Mouse (Mus musculus): ENCODE results near the gene Nckap5. TPM values are rescaled to one million over a fixed set of nuclear protein-coding genes. Genes with fewer than 3 reads are reported as not detected.

Nckap5 gene
- polyA plus RNA-seq, 1 experiment = 50.4 TPM

DNA sequence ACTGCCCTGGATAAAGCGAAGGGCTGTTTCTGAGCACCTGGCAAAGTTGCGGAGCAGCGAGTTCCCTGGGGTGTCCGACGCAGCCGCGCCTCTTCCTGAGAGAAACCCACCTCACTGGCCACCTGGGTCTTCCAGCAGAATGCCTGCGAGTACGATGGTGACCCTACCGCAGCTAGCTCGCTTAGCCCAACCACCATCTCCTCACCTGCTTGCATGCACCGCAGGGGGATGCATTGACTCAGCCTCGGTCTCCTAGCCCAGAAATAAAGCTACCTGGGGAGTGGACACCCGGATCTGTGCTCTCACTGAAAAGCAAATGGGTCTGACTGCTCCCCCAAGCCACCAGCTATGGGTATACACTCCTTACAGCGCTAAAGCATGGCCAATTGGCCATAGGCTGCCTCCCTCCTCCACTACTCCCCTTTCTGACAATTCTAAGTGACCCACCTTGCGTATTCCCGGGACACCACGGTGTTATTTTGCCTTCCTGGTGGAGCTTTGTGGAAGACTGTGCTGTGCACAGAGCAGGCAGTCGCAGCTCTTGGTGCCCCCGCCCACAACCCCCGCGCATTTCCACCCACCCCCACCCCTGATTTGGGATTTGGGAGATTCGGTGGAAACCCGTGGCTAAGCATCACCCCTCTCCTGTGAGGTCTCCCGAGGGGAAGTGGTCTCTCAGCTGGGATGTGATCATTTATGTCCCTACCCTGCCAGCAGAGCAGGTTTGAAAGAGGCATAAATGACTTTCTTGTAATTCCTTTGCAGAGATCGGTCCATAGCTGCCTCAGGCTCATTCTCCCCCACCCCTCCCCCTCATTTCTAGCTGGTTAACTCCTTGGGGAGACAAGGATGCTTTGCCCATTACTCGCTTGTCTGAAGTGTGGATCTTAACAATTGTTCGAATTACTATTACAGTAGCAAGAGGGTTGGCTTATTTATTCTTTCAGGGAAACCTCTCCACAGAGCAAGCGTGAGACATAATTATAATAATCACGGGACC is 917.7 kb downstream of the Nckap5 start, which contains the start of gene Lypd1:
Lypd1 (minus strand) TSS at position 501 of the 1,000 bp plus-strand sequence.
- no peak for TF ChIP-seq CTCF (IDR thresholded peaks at IDR 0.05; ENCODE audit: insufficient read depth, low read length)
- TF ChIP-seq POLR2A (IDR thresholded peaks at IDR 0.05; ENCODE audit: borderline replicate concordance, extremely low read depth, low read depth, low read length) = no peak
- Histone ChIP-seq H3K4me1 (ENCODE audit: control insufficient read depth, insufficient read depth, low read length) (peaks cover 4% of the 10 kb centered on the region; the same call in 1 of the 2 replicates), H3K4me3 (replicated peaks; ENCODE audit: extremely low read depth, low read depth, low read length) (no peak within 1 kb of the TSS)
- DNase-seq = peak; percentile 3
- 16% methylated on average over 30 of the region's 30 CpGs for WGBS

GRCm38 (mm10) chr1:125911901-125912445 is 918.6 kb downstream of the Nckap5 start:
- DNase-seq = peak; percentile 41
- Histone ChIP-seq H3K4me3 (replicated peaks; ENCODE audit: extremely low read depth, low read depth, low read length) (no peak overlapping the region), H3K4me1 (ENCODE audit: control insufficient read depth, insufficient read depth, low read length) (peaks cover 4% of the 10 kb centered on the region; the same call in 1 of the 2 replicates)
- no peak for TF ChIP-seq POLR2A (IDR thresholded peaks at IDR 0.05; ENCODE audit: borderline replicate concordance, extremely low read depth, low read depth, low read length)
- no peak for TF ChIP-seq CTCF (IDR thresholded peaks at IDR 0.05; ENCODE audit: insufficient read depth, low read length)
- WGBS = under 1% methylated on average over 43 of the region's 43 CpGs

GRCm38 (mm10) chr1:125911337-125911900 is 919.2 kb downstream of the Nckap5 start:
- 3% methylated on average over 35 of the region's 35 CpGs for WGBS
- Histone ChIP-seq H3K4me3 (replicated peaks; ENCODE audit: extremely low read depth, low read depth, low read length) (no peak overlapping the region), H3K4me1 (ENCODE audit: control insufficient read depth, insufficient read depth, low read length) (peaks cover 4% of the 10 kb centered on the region; the same call in 1 of the 2 replicates)
- DNase-seq = peak; percentile 23
- TF ChIP-seq CTCF (IDR thresholded peaks at IDR 0.05; ENCODE audit: insufficient read depth, low read length) (no peak), POLR2A (IDR thresholded peaks at IDR 0.05; ENCODE audit: borderline replicate concordance, extremely low read depth, low read depth, low read length) (no peak)

DNA sequence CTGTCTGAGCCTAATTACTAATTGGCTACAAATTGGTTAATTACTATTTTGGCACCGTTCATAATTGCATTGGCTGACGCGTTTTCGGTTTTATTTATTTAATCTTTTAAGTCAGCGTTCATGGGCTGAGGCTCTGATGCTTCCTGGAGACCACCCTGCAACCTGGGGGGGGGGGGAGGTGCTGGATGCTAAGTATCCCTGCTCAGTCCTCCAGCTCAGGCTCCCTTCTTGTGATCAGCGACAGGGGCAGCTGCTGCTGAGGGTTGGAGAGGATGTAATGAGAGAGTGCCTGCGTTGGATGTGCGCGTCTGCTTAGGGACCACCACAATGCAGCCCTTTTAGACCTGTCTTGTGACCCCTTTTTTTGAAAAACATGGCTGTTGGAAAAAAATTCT is 919.7 kb downstream of the Nckap5 start:
- TF ChIP-seq CTCF (IDR thresholded peaks at IDR 0.05; ENCODE audit: insufficient read depth, low read length) = no peak
- no peak for TF ChIP-seq POLR2A (IDR thresholded peaks at IDR 0.05; ENCODE audit: borderline replicate concordance, extremely low read depth, low read depth, low read length)
- H3K4me1 ChIP-seq (ENCODE audit: control insufficient read depth, insufficient read depth, low read length) = peaks cover 4% of the 10 kb centered on the region; the same call in 1 of the 2 replicates
- no peak for DNase-seq
- 9% methylated on average over 9 of the region's 9 CpGs for WGBS
- no peak overlapping the region for H3K4me3 ChIP-seq (replicated peaks; ENCODE audit: extremely low read depth, low read depth, low read length)

DNA sequence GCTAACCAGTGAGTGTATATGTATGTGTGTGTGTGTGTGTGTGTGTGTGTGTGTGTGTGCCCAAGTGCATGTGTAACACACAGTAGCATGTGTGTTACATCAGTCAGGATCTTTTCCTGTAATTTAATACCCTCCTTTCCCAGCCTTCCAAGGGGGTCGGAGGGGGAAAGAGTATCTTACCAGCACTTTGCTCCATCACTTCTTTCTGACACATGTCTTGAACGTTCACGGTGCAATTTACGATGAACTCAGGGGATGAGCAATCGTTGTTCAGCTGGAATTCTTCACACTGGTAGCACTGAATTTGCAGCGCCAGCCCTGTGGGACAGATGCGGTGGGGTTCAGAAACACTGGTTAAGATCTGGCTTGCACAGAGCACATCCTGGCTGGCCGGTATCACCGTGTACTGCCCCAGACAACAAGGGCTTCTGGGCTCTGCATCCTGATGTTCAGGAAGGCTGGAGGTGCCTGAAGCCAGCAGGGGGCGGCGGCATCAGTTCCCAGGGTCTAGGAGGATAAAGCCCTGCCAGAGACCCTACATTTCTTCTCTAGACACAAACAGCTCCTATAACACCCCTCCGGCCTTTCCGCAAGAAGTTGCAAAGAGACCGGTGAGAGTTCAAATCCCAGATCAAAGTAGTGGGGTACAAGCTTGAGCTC is 920.3 kb downstream of the Nckap5 start:
- Histone ChIP-seq H3K4me1 (ENCODE audit: control insufficient read depth, insufficient read depth, low read length) (peaks cover 4% of the 10 kb centered on the region; the same call in 1 of the 2 replicates), H3K4me3 (replicated peaks; ENCODE audit: extremely low read depth, low read depth, low read length) (no peak overlapping the region)
- WGBS = 24% methylated on average over 14 of the region's 14 CpGs
- no peak for DNase-seq
- no peak for TF ChIP-seq CTCF (IDR thresholded peaks at IDR 0.05; ENCODE audit: insufficient read depth, low read length)
- no peak for TF ChIP-seq POLR2A (IDR thresholded peaks at IDR 0.05; ENCODE audit: borderline replicate concordance, extremely low read depth, low read depth, low read length)

DNA sequence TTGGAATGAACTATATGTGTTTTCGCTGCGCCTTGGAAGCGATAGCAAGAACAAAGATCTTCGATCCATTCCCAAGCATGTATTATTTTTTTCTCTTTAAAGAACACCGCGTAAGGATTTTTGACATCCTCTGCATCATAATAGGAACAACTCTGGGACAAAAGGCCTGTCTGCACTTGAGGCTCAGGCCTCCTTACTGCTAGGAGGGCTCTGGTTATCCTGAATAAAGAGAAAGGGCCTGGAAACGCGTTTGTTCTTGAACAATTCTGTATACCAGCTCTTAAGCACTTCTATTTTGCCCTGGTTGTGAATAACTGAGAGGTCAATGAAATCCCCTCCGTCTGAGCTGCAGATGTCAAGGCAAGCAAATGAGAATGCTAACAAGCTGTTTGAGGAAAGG is 937.4 kb downstream of the Nckap5 start:
- no peak overlapping the region for H3K4me3 ChIP-seq (replicated peaks; ENCODE audit: extremely low read depth, low read depth, low read length)
- DNase-seq = no peak
- TF ChIP-seq CTCF (IDR thresholded peaks at IDR 0.05; ENCODE audit: insufficient read depth, low read length) (no peak), POLR2A (IDR thresholded peaks at IDR 0.05; ENCODE audit: borderline replicate concordance, extremely low read depth, low read depth, low read length) (no peak)
- no peaks in the 10 kb centered on the region for H3K4me1 ChIP-seq (ENCODE audit: control insufficient read depth, insufficient read depth, low read length)
- WGBS = 90% methylated on average over 9 of the region's 9 CpGs

GRCm38 (mm10) chr1:125870056-125870455 is 960.5 kb downstream of the Nckap5 start:
- TF ChIP-seq POLR2A (IDR thresholded peaks at IDR 0.05; ENCODE audit: borderline replicate concordance, extremely low read depth, low read depth, low read length) = no peak
- DNase-seq = no peak
- H3K4me3 ChIP-seq (replicated peaks; ENCODE audit: extremely low read depth, low read depth, low read length) = no peak overlapping the region
- WGBS = 57% methylated on average over 7 of the region's 7 CpGs
- H3K4me1 ChIP-seq (ENCODE audit: control insufficient read depth, insufficient read depth, low read length) = no peaks in the 10 kb centered on the region
